Mouse (Mus musculus) layer of hippocampus, adult 2 months (tissue): ENCODE data around the gene Kdm5b. TPM values are rescaled to one million over a fixed set of nuclear protein-coding genes. Genes with fewer than 3 reads are reported as not detected.

Experiments used
- DNase-seq, 2 experiments: peaks; one replicate each; pipeline ENCODE4 v3.0.0; 2022; ENCODE audit warnings: low spot score in 2 of 2
- H3K27ac ChIP-seq: fragments of 200-600 bp; 2 replicates; pipeline ENCODE4 v1.8.1; 2022
- H3K4me3 ChIP-seq: fragments of 200-600 bp; 2 replicates; pipeline ENCODE4 v1.8.1; 2022; ENCODE audit warnings: mild to moderate bottlenecking
- CTCF ChIP-seq: fragments of 200-600 bp; conservative IDR thresholded peaks from 2 replicates; pipeline ENCODE4 v1.8.1; 2022; ENCODE audit warnings: antibody characterized with exemption, mild to moderate bottlenecking, moderate library complexity
- total RNA-seq, 2 experiments: library from RNA; stranded (reverse); gene quantifications; 2 replicates each; pipeline ENCODE4 v1.2.3; 2021

Gene Kdm5b
- total RNA-seq, 2 experiments from 2014 or later: 69.1 to 72.6 TPM

DNA sequence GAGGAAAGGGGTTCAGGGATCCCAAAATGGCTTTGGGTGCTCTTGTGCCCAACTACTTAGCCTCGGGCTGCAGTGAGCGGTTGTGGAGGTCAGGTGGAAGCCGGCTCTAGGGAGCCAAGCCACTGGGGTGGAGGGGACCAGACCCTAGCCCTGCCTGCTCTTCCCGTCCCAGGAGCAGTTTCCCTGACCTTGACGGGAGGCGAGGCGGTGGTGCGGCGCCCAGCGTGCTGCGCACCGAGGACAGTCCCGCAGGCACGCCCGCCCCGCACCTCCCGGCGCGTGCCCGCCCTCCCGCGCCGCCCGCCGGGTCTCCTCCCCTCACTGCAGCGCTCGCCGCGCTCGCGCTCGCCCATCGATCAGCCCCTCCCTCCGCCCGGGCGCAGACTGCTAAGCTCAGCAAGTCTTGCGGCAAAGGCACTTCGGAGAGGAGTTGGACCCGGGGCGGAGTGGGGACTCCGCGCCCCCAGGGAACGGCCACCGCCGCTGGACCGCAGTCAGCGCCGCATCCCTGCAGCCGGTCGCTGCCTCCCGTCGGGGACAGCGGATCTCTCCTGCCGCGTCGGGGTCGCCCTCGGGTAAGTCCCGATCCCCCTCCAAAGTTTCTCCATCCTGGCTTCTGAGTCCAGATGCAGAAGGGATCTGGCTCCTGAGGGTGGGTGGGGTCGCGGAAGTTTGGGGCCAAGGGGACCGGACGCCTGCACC, 86.4 kb downstream of the Kdm5b start, which contains the start of gene Syt2:
Syt2 (plus strand) TSS at position 417 of the 702 bp plus-strand sequence.
- peak in 1 of 2 experiments; percentile 35 for DNase-seq
- Histone ChIP-seq H3K4me3 (peak within 1 kb of the TSS; percentile 53), H3K27ac (no peak within 1 kb of the TSS)
- no peak for TF ChIP-seq CTCF

GRCm38 (mm10) chr1:134646963-134647282, 87.0 kb downstream of the Kdm5b start:
- no peak for TF ChIP-seq CTCF
- peak overlapping the region; percentile 53 for H3K4me3 ChIP-seq
- DNase-seq: no peak
- no peak overlapping the region for H3K27ac ChIP-seq

DNA sequence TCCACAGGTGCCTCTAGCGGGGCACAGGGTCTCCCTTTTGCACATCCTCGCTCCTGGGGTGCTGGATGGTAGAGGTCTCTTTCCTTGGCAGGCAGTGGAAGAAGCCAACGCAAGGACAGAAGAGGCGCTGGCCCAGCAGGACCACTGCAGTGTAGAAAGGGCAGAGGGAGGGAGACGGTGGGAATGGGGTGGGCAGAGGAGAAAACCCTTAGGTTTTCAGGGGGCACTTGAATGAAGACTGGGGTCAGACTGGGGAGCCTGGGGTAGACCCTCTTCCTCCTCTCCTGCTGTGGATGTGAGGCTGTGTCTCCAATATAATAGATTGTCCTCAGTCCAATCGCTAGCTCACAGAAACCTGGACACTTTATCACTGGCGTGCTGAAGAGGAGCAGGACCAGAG, 87.6 kb downstream of the Kdm5b start:
- no peak for TF ChIP-seq CTCF
- Histone ChIP-seq H3K27ac (no peak overlapping the region), H3K4me3 (no peak overlapping the region)
- no peak for DNase-seq

GRCm38 (mm10) chr1:134650816-134651215, 90.8 kb downstream of the Kdm5b start:
- no peak for TF ChIP-seq CTCF
- H3K4me3 ChIP-seq: no peak overlapping the region
- DNase-seq: no peak
- H3K27ac ChIP-seq: no peak overlapping the region

- H3K27ac ChIP-seq: no peak overlapping the region
- DNase-seq: peak in 1 of 2 experiments; percentile 25
- no peak for TF ChIP-seq CTCF
- H3K4me3 ChIP-seq: no peak overlapping the region
These were observed 91.4 kb downstream of the Kdm5b start for GRCm38 (mm10) chr1:134651268-134651850.

GRCm38 (mm10) chr1:134651851-134652398, 92.0 kb downstream of the Kdm5b start:
- DNase-seq: no peak
- no peak for TF ChIP-seq CTCF
- H3K4me3 ChIP-seq: no peak overlapping the region
- no peak overlapping the region for H3K27ac ChIP-seq

GRCm38 (mm10) chr1:134653603-134654257, 93.8 kb downstream of the Kdm5b start:
- Histone ChIP-seq H3K27ac (no peak overlapping the region), H3K4me3 (no peak overlapping the region)
- DNase-seq: no peak
- no peak for TF ChIP-seq CTCF

DNA sequence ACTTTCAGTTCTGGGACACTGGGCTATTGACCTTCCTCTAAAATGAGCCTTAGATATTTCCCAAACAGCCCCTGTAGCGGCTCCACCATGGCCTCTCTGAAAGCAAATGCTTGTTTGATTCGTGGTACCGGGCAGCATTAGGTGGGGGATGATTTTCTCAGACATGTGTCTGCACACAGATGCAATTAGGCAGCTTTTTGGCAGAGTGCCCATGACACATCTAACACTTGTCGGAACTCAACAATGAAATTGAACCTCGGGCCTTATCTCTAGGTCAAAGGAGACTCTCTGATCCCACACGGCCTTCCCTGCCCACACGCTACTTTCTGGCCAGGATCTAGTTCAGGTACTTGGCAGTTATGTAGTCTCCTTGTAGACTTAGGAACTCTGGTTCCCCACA, 98.9 kb downstream of the Kdm5b start:
- DNase-seq: no peak

GRCm38 (mm10) chr1:134660163-134660562, 100.2 kb downstream of the Kdm5b start:
- DNase-seq: no peak
- no peak overlapping the region for H3K27ac ChIP-seq
- no peak overlapping the region for H3K4me3 ChIP-seq
- no peak for TF ChIP-seq CTCF

More for the DNA sequence above, 98.9 kb downstream of the Kdm5b start:
- Histone ChIP-seq H3K4me3 (no peak overlapping the region), H3K27ac (no peak overlapping the region)
- no peak for TF ChIP-seq CTCF

GRCm38 (mm10) chr1:134671234-134672070, 111.5 kb downstream of the Kdm5b start:
- H3K27ac ChIP-seq: no peak overlapping the region

DNA sequence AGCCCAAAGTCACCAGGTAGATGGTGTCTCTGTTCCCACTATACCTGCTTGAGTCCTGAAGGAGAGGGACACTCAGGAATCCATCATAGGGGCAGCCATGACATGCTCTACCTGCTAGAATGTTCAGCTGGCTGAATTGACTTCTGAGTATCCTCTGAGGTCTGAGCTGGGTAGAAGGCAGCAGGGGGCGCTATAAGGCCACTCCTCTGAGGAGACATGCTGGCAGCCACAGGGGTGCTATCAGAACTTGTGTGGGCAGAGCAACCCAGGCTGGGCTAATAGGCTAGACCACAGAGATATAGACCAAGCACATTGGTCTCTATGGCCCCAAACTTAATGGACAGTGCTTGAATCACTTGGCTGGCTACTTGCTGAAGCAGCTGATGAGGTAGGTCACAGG, 114.3 kb downstream of the Kdm5b start:
- TF ChIP-seq CTCF: peak; percentile 47

More at GRCm38 (mm10) chr1:134671234-134672070, 111.5 kb downstream of the Kdm5b start:
- no peak for DNase-seq
- H3K4me3 ChIP-seq: no peak overlapping the region
- no peak for TF ChIP-seq CTCF

DNA sequence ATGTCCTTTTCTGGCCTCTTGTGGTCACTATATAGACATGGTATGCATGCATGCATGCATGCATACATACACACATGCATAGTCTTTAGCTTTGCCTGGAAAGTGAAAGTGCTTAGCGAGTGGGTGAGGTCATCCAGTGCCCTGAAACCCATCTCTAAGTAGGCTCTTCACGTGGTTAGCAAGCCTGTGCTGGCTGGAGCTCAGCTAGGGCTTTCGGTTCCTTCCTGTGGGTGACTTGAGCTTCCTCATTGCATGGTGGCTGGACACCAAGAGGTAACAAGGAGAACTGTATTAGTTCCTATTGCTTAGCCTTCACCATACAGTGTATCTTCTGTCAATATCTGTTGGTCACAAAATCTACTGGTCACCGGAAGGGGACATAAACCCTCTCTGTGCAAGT, 119.5 kb downstream of the Kdm5b start:
- no peak for TF ChIP-seq CTCF
- no peak overlapping the region for H3K4me3 ChIP-seq
- no peak overlapping the region for H3K27ac ChIP-seq
- DNase-seq: no peak

More for the DNA sequence above, 114.3 kb downstream of the Kdm5b start:
- Histone ChIP-seq H3K27ac (no peak overlapping the region), H3K4me3 (no peak overlapping the region)
- DNase-seq: no peak
